Mouse (Mus musculus): ENCODE results near the gene Pitpnb. TPM values are rescaled to one million over a fixed set of nuclear protein-coding genes. Genes with fewer than 3 reads are reported as not detected.
A peak's percentile ranks its signal among the peaks of the same experiment; 100 is the strongest.

Pitpnb gene
- polyA plus RNA-seq, 1 experiment from 2014 or later = 75.5 TPM

GRCm38 (mm10) chr5:111428882-111429281 lies 98.3 kb downstream of the Pitpnb start:
- Histone ChIP-seq H3K27me3 (ENCODE audit: insufficient read depth, low read length) (peaks cover 6% of the 10 kb centered on the region; the same call in 1 of the 2 replicates), H3K36me3 (ENCODE audit: insufficient read depth, low read length) (no peaks in the 10 kb centered on the region), H3K27ac (no peak overlapping the region), H3K4me1 (replicated peaks; ENCODE audit: insufficient read depth, low read length) (no peaks in the 10 kb centered on the region; the same call in 1 of the 2 replicates), H3K9ac (ENCODE audit: low read depth, low read length) (no peak overlapping the region), H3K4me3 (replicated peaks; ENCODE audit: low read depth, low read length) (no peak overlapping the region), H3K4me2 (ENCODE audit: low read length) (no peak overlapping the region), H3K9me3 (replicated peaks; ENCODE audit: low read length) (no peaks in the 10 kb centered on the region)
- TF ChIP-seq CTCF (IDR thresholded peaks at IDR 0.05; ENCODE audit: low read depth) = no peak
- no peak for ATAC-seq (replicated peaks; ENCODE audit: low FRiP score, low read depth)
- 88% methylated on average over 6 of the region's 6 CpGs for WGBS
- no peak for DNase-seq (ENCODE audit: low spot score)

- Histone ChIP-seq H3K27me3 (ENCODE audit: insufficient read depth, low read length) (peaks cover 6% of the 10 kb centered on the region; the same call in 1 of the 2 replicates), H3K4me2 (ENCODE audit: low read length) (no peak overlapping the region), H3K9me3 (replicated peaks; ENCODE audit: low read length) (no peaks in the 10 kb centered on the region), H3K4me3 (replicated peaks; ENCODE audit: low read depth, low read length) (no peak overlapping the region), H3K36me3 (ENCODE audit: insufficient read depth, low read length) (no peaks in the 10 kb centered on the region), H3K9ac (ENCODE audit: low read depth, low read length) (no peak overlapping the region), H3K4me1 (replicated peaks; ENCODE audit: insufficient read depth, low read length) (no peaks in the 10 kb centered on the region; the same call in 1 of the 2 replicates), H3K27ac (no peak overlapping the region)
- DNase-seq (ENCODE audit: low spot score) = no peak
- no peak for ATAC-seq (replicated peaks; ENCODE audit: low FRiP score, low read depth)
- TF ChIP-seq CTCF (IDR thresholded peaks at IDR 0.05; ENCODE audit: low read depth) = no peak
- WGBS = 59% methylated on average over 7 of the region's 7 CpGs
Measured at GRCm38 (mm10) chr5:111429726-111430125, 99.2 kb downstream of the Pitpnb start.

GRCm38 (mm10) chr5:111431007-111431730 lies 100.6 kb downstream of the Pitpnb start:
- Histone ChIP-seq H3K36me3 (ENCODE audit: insufficient read depth, low read length) (no peaks in the 10 kb centered on the region), H3K9ac (ENCODE audit: low read depth, low read length) (no peak overlapping the region), H3K27me3 (ENCODE audit: insufficient read depth, low read length) (0 out of 2 replicates have a peak, but pooled peaks cover 6% of the 10 kb centered on the region), H3K27ac (no peak overlapping the region), H3K4me1 (replicated peaks; ENCODE audit: insufficient read depth, low read length) (no peaks in the 10 kb centered on the region; the same call in 1 of the 2 replicates), H3K9me3 (replicated peaks; ENCODE audit: low read length) (no peaks in the 10 kb centered on the region), H3K4me2 (ENCODE audit: low read length) (no peak overlapping the region), H3K4me3 (replicated peaks; ENCODE audit: low read depth, low read length) (no peak overlapping the region)
- 60% methylated on average over 11 of the region's 11 CpGs for WGBS
- DNase-seq (ENCODE audit: low spot score) (no peak), ATAC-seq (replicated peaks; ENCODE audit: low FRiP score, low read depth) (no peak)
- TF ChIP-seq CTCF (IDR thresholded peaks at IDR 0.05; ENCODE audit: low read depth) = no peak

GRCm38 (mm10) chr5:111432842-111433241 lies 102.3 kb downstream of the Pitpnb start:
- H3K9ac ChIP-seq (ENCODE audit: low read depth, low read length) = no peak overlapping the region
- H3K9me3 ChIP-seq (replicated peaks; ENCODE audit: low read length) = no peaks in the 10 kb centered on the region
- no peak overlapping the region for H3K4me2 ChIP-seq (ENCODE audit: low read length)
- no peaks in the 10 kb centered on the region for H3K36me3 ChIP-seq (ENCODE audit: insufficient read depth, low read length)
- H3K4me3 ChIP-seq (replicated peaks; ENCODE audit: low read depth, low read length) = no peak overlapping the region
- H3K4me1 ChIP-seq (replicated peaks; ENCODE audit: insufficient read depth, low read length) = no peaks in the 10 kb centered on the region; the same call in 1 of the 2 replicates
- ATAC-seq (replicated peaks; ENCODE audit: low FRiP score, low read depth) (no peak), DNase-seq (ENCODE audit: low spot score) (no peak)
- 0 out of 2 replicates have a peak, but pooled peaks cover 6% of the 10 kb centered on the region for H3K27me3 ChIP-seq (ENCODE audit: insufficient read depth, low read length)
- no peak for TF ChIP-seq CTCF (IDR thresholded peaks at IDR 0.05; ENCODE audit: low read depth)
- WGBS = 74% methylated on average over 5 of the region's 5 CpGs
- H3K27ac ChIP-seq = no peak overlapping the region

GRCm38 (mm10) chr5:111434342-111434842 lies 103.8 kb downstream of the Pitpnb start:
- TF ChIP-seq CTCF (IDR thresholded peaks at IDR 0.05; ENCODE audit: low read depth) = no peak
- no peaks in the 10 kb centered on the region; the same call in 1 of the 2 replicates for H3K4me1 ChIP-seq (replicated peaks; ENCODE audit: insufficient read depth, low read length)
- no peaks in the 10 kb centered on the region for H3K9me3 ChIP-seq (replicated peaks; ENCODE audit: low read length)
- DNase-seq (ENCODE audit: low spot score) (peak; percentile 56), ATAC-seq (replicated peaks; ENCODE audit: low FRiP score, low read depth) (0 out of 2 replicates have a peak, but pooled peaks have one; percentile 16)
- no peak overlapping the region for H3K9ac ChIP-seq (ENCODE audit: low read depth, low read length)
- H3K4me2 ChIP-seq (ENCODE audit: low read length) = no peak overlapping the region
- 11% methylated on average over 16 of the region's 16 CpGs for WGBS
- no peaks in the 10 kb centered on the region for H3K36me3 ChIP-seq (ENCODE audit: insufficient read depth, low read length)
- H3K27ac ChIP-seq = no peak overlapping the region
- H3K27me3 ChIP-seq (ENCODE audit: insufficient read depth, low read length) = no peaks in the 10 kb centered on the region
- no peak overlapping the region for H3K4me3 ChIP-seq (replicated peaks; ENCODE audit: low read depth, low read length)

- Histone ChIP-seq H3K36me3 (ENCODE audit: insufficient read depth, low read length) (no peaks in the 10 kb centered on the region), H3K27ac (no peak overlapping the region), H3K27me3 (ENCODE audit: insufficient read depth, low read length) (no peaks in the 10 kb centered on the region), H3K4me3 (replicated peaks; ENCODE audit: low read depth, low read length) (no peak overlapping the region), H3K9me3 (replicated peaks; ENCODE audit: low read length) (no peaks in the 10 kb centered on the region), H3K4me1 (replicated peaks; ENCODE audit: insufficient read depth, low read length) (no peaks in the 10 kb centered on the region; the same call in 1 of the 2 replicates), H3K4me2 (ENCODE audit: low read length) (no peak overlapping the region), H3K9ac (ENCODE audit: low read depth, low read length) (no peak overlapping the region)
- 78% methylated on average over 7 of the region's 7 CpGs for WGBS
- ATAC-seq (replicated peaks; ENCODE audit: low FRiP score, low read depth) = no peak
- DNase-seq (ENCODE audit: low spot score) = no peak
- no peak for TF ChIP-seq CTCF (IDR thresholded peaks at IDR 0.05; ENCODE audit: low read depth)
Measured at GRCm38 (mm10) chr5:111436260-111436659, 105.7 kb downstream of the Pitpnb start.

Measured in kidney, postnatal 0 days (tissue).